Mouse (Mus musculus) stomach, embryonic 15.5 days (tissue): ENCODE results near the gene Slc46a3. TPM values are rescaled to one million over a fixed set of nuclear protein-coding genes. Genes with fewer than 3 reads are reported as not detected.

Source experiments
- polyA plus RNA-seq: library from polyadenylated mRNA; unstranded; fragments of >200 nt; fragmentation: Nextera tagmentation; extraction: Ambion mirVana; gene quantifications from 2 replicates; pipeline ENCODE4 v1.2.1, GENCODE M21; 2015

The Slc46a3 gene
- polyA plus RNA-seq, 1 experiment from 2014 or later: 5.7 TPM

Other genes starting within 250 kb of the Slc46a3 start
- 13.6 and 14.0 TPM in 2 replicates for gene Flt1, start 168.8 kb downstream of the Slc46a3 start, polyA plus RNA-seq
- gene Pomp, start 34.4 kb downstream of the Slc46a3 start, polyA plus RNA-seq: 384 and 481 TPM in 2 replicates
- gene Mtus2, start 62.5 kb upstream of the Slc46a3 start, polyA plus RNA-seq: 15.5 and 15.6 TPM in 2 replicates